Mouse (Mus musculus): ENCODE results near the gene Arhgap15. TPM values are rescaled to one million over a fixed set of nuclear protein-coding genes. Genes with fewer than 3 reads are reported as not detected.

Arhgap15 gene
- total and polyA plus RNA-seq, 3 experiments: 16.6 to 40.3 (median 19.8) TPM

DNA sequence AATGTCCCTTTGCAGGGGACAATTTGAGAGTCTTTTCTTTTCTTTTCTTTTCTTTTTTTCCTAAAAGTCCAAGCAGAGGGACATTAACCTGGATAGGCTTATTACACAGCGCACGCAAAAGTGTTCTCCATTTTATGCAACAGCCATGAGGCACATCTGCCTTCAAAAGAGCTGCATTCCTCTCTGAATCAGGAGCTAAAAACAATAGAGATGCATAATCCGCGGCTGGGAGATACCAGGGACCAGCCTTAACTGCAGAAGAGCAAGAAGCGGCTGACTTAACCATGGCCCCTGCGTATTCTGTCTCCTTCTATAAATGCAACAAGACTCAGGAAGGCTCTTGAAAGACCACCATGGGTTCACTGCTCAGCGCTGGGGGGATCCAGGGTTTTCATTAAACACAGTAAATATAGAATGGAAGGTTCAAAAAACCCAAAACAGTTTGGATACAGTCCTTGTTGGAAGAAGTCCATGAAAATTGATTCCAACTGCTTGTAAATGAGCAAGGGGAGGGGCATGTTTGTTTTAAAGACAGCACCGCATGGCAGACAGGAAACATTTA lies 689.0 kb downstream of the Arhgap15 start:
- DNase-seq (ENCODE audit: extremely low read depth): no peak
- H3K9ac ChIP-seq (ENCODE audit: insufficient read depth, low read depth): peak overlapping the region; percentile 36
- H3K27me3 ChIP-seq (replicated peaks): no peaks in the 10 kb centered on the region
- peaks cover 6 to 26% of the 10 kb centered on the region in 2 experiments for H3K4me1 ChIP-seq (ENCODE audit: control insufficient read depth in 1 of 2, insufficient read depth in 2 of 2)
- TF ChIP-seq USF2 (conservative IDR thresholded peaks at IDR 0.05; ENCODE audit: low read depth, low read length) (no peak), ZNF384 (IDR thresholded peaks at IDR 0.05; ENCODE audit: low read depth, low read length) (no peak), EP300 (IDR thresholded peaks at IDR 0.05; ENCODE audit: low read length) (peak; percentile 15; the same call in 1 of the 2 replicates), SMC3 (IDR thresholded peaks at IDR 0.05; ENCODE audit: low read depth, low read length) (no peak), MAX (IDR thresholded peaks at IDR 0.05; ENCODE audit: low read length) (0 out of 2 replicates have a peak, but pooled peaks have one; percentile 25), MYC (IDR thresholded peaks at IDR 0.05; ENCODE audit: low read depth, low read length) (no peak)
- H3K27ac ChIP-seq (ENCODE audit: insufficient read depth, low read depth): no peak overlapping the region
- H3K36me3 ChIP-seq (replicated peaks in 1 of 2; ENCODE audit: control insufficient read depth in 1 of 2, insufficient read depth in 1 of 2, low read length in 1 of 2): no peaks in the 10 kb centered on the region
- in situ Hi-C loops (cut with MboI; ENCODE audit: low pct_ligation_motif_present, low pct_unique_long_range_greater_than_20kb, low sequenced_read_pairs) (no loop called here), dilution Hi-C loops (cut with MboI; ENCODE audit: extremely low pct_ligation_motif_present, extremely low pct_unique_long_range_greater_than_20kb, low sequenced_read_pairs) (no loop called here)
- no peaks in the 10 kb centered on the region for H3K79me2 ChIP-seq (replicated peaks; ENCODE audit: control insufficient read depth, extremely low read depth, insufficient read depth, poor library complexity, severe bottlenecking)
- H3K9me3 ChIP-seq (replicated peaks; ENCODE audit: low read length): peaks cover 10% of the 10 kb centered on the region
- no peak overlapping the region for H3K4me3 ChIP-seq (replicated peaks in 1 of 3; ENCODE audit: low read depth in 2 of 3, low read length in 2 of 3, poor library complexity in 1 of 3)
- peak overlapping the region; percentile 84 for H3K4me2 ChIP-seq (ENCODE audit: insufficient read depth, low read depth, poor library complexity, severe bottlenecking)

DNA sequence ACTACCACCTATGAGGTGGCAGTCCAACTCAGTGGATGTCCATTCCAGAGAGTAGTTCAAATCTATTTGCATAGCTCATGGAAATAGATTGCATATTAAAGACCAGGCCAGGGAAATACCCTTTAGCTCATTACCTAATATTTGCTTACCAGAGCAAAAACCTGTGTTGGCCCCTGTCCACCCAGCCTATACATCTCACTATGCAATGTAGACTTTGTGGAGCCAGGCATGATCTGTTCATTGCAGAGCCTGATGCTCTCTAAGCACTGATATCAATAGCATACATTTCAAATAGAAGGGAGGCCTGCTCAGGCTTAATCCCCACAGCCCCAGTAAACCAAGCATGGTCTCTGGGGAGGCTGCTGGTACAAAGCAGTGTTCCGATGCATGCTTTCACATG lies 689.4 kb downstream of the Arhgap15 start:
- no peaks in the 10 kb centered on the region for H3K36me3 ChIP-seq (replicated peaks in 1 of 2; ENCODE audit: control insufficient read depth in 1 of 2, insufficient read depth in 1 of 2, low read length in 1 of 2)
- no peaks in the 10 kb centered on the region for H3K79me2 ChIP-seq (replicated peaks; ENCODE audit: control insufficient read depth, extremely low read depth, insufficient read depth, poor library complexity, severe bottlenecking)
- H3K4me1 ChIP-seq (ENCODE audit: control insufficient read depth in 1 of 2, insufficient read depth in 2 of 2): peaks cover 6 to 26% of the 10 kb centered on the region in 2 experiments
- H3K27me3 ChIP-seq (replicated peaks): no peaks in the 10 kb centered on the region
- in situ Hi-C loops (cut with MboI; ENCODE audit: low pct_ligation_motif_present, low pct_unique_long_range_greater_than_20kb, low sequenced_read_pairs): no loop called here
- no peak overlapping the region for H3K9ac ChIP-seq (ENCODE audit: insufficient read depth, low read depth)
- no peak for DNase-seq (ENCODE audit: extremely low read depth)
- no peak overlapping the region for H3K4me2 ChIP-seq (ENCODE audit: insufficient read depth, low read depth, poor library complexity, severe bottlenecking)
- H3K9me3 ChIP-seq (replicated peaks; ENCODE audit: low read length): peaks cover 12% of the 10 kb centered on the region
- H3K4me3 ChIP-seq (replicated peaks in 1 of 3; ENCODE audit: low read depth in 2 of 3, low read length in 2 of 3, poor library complexity in 1 of 3): no peak overlapping the region
- dilution Hi-C loops (cut with MboI; ENCODE audit: extremely low pct_ligation_motif_present, extremely low pct_unique_long_range_greater_than_20kb, low sequenced_read_pairs): no loop called here
- no peak for TF ChIP-seq UBTF (IDR thresholded peaks at IDR 0.05; ENCODE audit: low read depth, low read length)
- TF ChIP-seq NRF1 (IDR thresholded peaks at IDR 0.05; ENCODE audit: low read depth, low read length): no peak
- no peak for TF ChIP-seq JUND (conservative IDR thresholded peaks at IDR 0.05; ENCODE audit: low read depth, low read length)
- no peak for TF ChIP-seq SIN3A (IDR thresholded peaks at IDR 0.05; ENCODE audit: low read length)
- no peak for TF ChIP-seq CHD2 (IDR thresholded peaks at IDR 0.05; ENCODE audit: low read length)
- no peak for TF ChIP-seq E2F4 (IDR thresholded peaks at IDR 0.05; ENCODE audit: insufficient replicate concordance, low read depth, low read length)
- TF ChIP-seq POLR2A (IDR thresholded peaks at IDR 0.05; ENCODE audit: low read depth, low read length): no peak
- TF ChIP-seq ETS1 (conservative IDR thresholded peaks at IDR 0.05; ENCODE audit: low read depth, low read length): no peak
- H3K27ac ChIP-seq (ENCODE audit: insufficient read depth, low read depth): no peak overlapping the region

DNA sequence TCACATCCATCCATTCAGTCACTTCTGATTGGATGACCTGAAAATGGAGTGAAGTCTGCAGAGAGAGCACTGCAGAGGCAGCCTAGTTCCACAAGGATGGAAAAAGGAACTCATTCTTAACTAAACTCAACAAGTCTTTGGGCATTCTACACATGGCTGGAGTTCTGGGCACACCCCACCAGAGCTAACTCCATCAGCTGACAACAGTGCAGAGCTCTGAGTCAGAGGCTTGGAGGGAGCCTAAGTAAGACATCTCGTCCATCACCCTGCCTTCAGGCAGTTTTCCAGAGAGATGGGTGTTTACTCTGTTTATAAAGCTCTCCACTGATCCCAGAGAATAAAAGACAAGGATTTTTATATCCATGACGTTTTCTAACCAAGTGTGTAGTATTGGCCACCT lies 696.3 kb downstream of the Arhgap15 start:
- Histone ChIP-seq H3K4me1 (ENCODE audit: control insufficient read depth in 1 of 2, insufficient read depth in 2 of 2) (peaks cover 2 to 9% of the 10 kb centered on the region in 2 experiments; a peak in 3 of 4 replicates), H3K4me3 (replicated peaks in 1 of 3; ENCODE audit: low read depth in 2 of 3, low read length in 2 of 3, poor library complexity in 1 of 3) (no peak overlapping the region), H3K27ac (ENCODE audit: insufficient read depth, low read depth) (no peak overlapping the region), H3K79me2 (replicated peaks; ENCODE audit: control insufficient read depth, extremely low read depth, insufficient read depth, poor library complexity, severe bottlenecking) (no peaks in the 10 kb centered on the region), H3K9me3 (replicated peaks; ENCODE audit: low read length) (peaks cover 12% of the 10 kb centered on the region), H3K27me3 (replicated peaks) (no peaks in the 10 kb centered on the region), H3K4me2 (ENCODE audit: insufficient read depth, low read depth, poor library complexity, severe bottlenecking) (no peak overlapping the region), H3K9ac (ENCODE audit: insufficient read depth, low read depth) (no peak overlapping the region), H3K36me3 (replicated peaks in 1 of 2; ENCODE audit: control insufficient read depth in 1 of 2, insufficient read depth in 1 of 2, low read length in 1 of 2) (no peaks in the 10 kb centered on the region)
- dilution Hi-C loops (cut with MboI; ENCODE audit: extremely low pct_ligation_motif_present, extremely low pct_unique_long_range_greater_than_20kb, low sequenced_read_pairs) (no loop called here), in situ Hi-C loops (cut with MboI; ENCODE audit: low pct_ligation_motif_present, low pct_unique_long_range_greater_than_20kb, low sequenced_read_pairs) (no loop called here)
- no peak for TF ChIP-seq IRF4 (IDR thresholded peaks at IDR 0.05; ENCODE audit: low read depth, low read length)
- no peak for TF ChIP-seq ZMIZ1 (IDR thresholded peaks at IDR 0.05; ENCODE audit: low read depth, low read length)
- no peak for TF ChIP-seq CHD2 (IDR thresholded peaks at IDR 0.05; ENCODE audit: low read length)
- no peak for TF ChIP-seq USF1 (IDR thresholded peaks at IDR 0.05; ENCODE audit: low read depth, low read length)
- no peak for TF ChIP-seq NELFE (IDR thresholded peaks at IDR 0.05; ENCODE audit: low read depth, low read length)
- no peak for DNase-seq (ENCODE audit: extremely low read depth)

Measured in CH12.LX (cell line).